Mouse (Mus musculus): Measurements from ENCODE around the gene Tnfaip8l3. TPM values are rescaled to one million over a fixed set of nuclear protein-coding genes. Genes with fewer than 3 reads are reported as not detected.
A peak's percentile ranks its signal among the peaks of the same experiment; 100 is the strongest.

Tnfaip8l3 gene
- polyA plus RNA-seq, 1 experiment from 2014 or later, result 0.05 TPM

GRCm38 (mm10) chr9:53974328-53975121 is 93.7 kb downstream of the Tnfaip8l3 start:
- H3K27me3 ChIP-seq (ENCODE audit: control insufficient read depth, insufficient read depth, low read length), result peaks cover 8% of the 10 kb centered on the region
- no peaks in the 10 kb centered on the region for H3K9me3 ChIP-seq (ENCODE audit: control insufficient read depth, low read length)
- peak overlapping the region; percentile 73 for H3K27ac ChIP-seq (ENCODE audit: low read depth, low read length)
- peak overlapping the region; percentile 65 for H3K4me2 ChIP-seq (ENCODE audit: low read depth)
- peak overlapping the region; percentile 74 for H3K9ac ChIP-seq (ENCODE audit: low read length)
- under 1% methylated on average over 42 of the region's 42 CpGs for WGBS
- DNase-seq (ENCODE audit: low spot score) (peak; percentile 74), ATAC-seq (ENCODE audit: insufficient read depth, low FRiP score, low TSS enrichment) (peak; percentile 84)
- H3K36me3 ChIP-seq (ENCODE audit: control insufficient read depth, insufficient read depth, low read length), result no peaks in the 10 kb centered on the region
- no peaks in the 10 kb centered on the region for H3K4me1 ChIP-seq (ENCODE audit: control insufficient read depth, insufficient read depth, low read length)
- H3K4me3 ChIP-seq (ENCODE audit: low read depth, low read length), result peak overlapping the region; percentile 57

GRCm38 (mm10) chr9:53973929-53974327 is 94.3 kb downstream of the Tnfaip8l3 start:
- no peak overlapping the region for H3K27ac ChIP-seq (ENCODE audit: low read depth, low read length)
- no peaks in the 10 kb centered on the region for H3K36me3 ChIP-seq (ENCODE audit: control insufficient read depth, insufficient read depth, low read length)
- peaks cover 8% of the 10 kb centered on the region for H3K27me3 ChIP-seq (ENCODE audit: control insufficient read depth, insufficient read depth, low read length)
- 14% methylated on average over 13 of the region's 13 CpGs for WGBS
- H3K9ac ChIP-seq (ENCODE audit: low read length), result peak overlapping the region; percentile 74
- H3K4me3 ChIP-seq (ENCODE audit: low read depth, low read length), result peak overlapping the region; percentile 57
- peak overlapping the region; percentile 65 for H3K4me2 ChIP-seq (ENCODE audit: low read depth)
- ATAC-seq (ENCODE audit: insufficient read depth, low FRiP score, low TSS enrichment), result no peak
- no peaks in the 10 kb centered on the region for H3K9me3 ChIP-seq (ENCODE audit: control insufficient read depth, low read length)
- DNase-seq (ENCODE audit: low spot score), result peak; percentile 19
- no peaks in the 10 kb centered on the region for H3K4me1 ChIP-seq (ENCODE audit: control insufficient read depth, insufficient read depth, low read length)

Other genes starting within 250 kb of the Tnfaip8l3 start
- 5.3 and 7.2 TPM in 2 replicates for gene Sln, start 218.2 kb downstream of the Tnfaip8l3 start, polyA plus RNA-seq (2014; fragmentation: Nextera tagmentation; extraction: Ambion mirVana)
- 2.7 and 3.6 TPM in 2 replicates for gene Elmod1, start 93.1 kb downstream of the Tnfaip8l3 start, polyA plus RNA-seq (2014; fragmentation: Nextera tagmentation; extraction: Ambion mirVana)
- not detected in 2 replicates for gene Cyp19a1, start 199.7 kb upstream of the Tnfaip8l3 start, polyA plus RNA-seq (2014; fragmentation: Nextera tagmentation; extraction: Ambion mirVana)
- gene Gldn, start 218.1 kb upstream of the Tnfaip8l3 start, polyA plus RNA-seq (2014; fragmentation: Nextera tagmentation; extraction: Ambion mirVana), result 0.12 and 0.16 TPM in 2 replicates

Data from neural tube, embryonic 11.5 days (tissue).